Mouse (Mus musculus) heart, embryonic 10.5 days (tissue): ENCODE data around the gene Ctnnbip1. TPM values are rescaled to one million over a fixed set of nuclear protein-coding genes. Genes with fewer than 3 reads are reported as not detected.
A peak's percentile ranks its signal among the peaks of the same experiment; 100 is the strongest.

Source experiments
- DNase-seq: peaks from one replicate; pipeline ENCODE4 v3.0.0-alpha.2; 2017; ENCODE audit warnings: low spot score
- H3K27ac ChIP-seq: fragments of 300-500 bp; sonication (generic); 2 replicates; pipeline ENCODE4 v1.5.1; 2016; ENCODE audit warnings: mild to moderate bottlenecking
- H3K27me3 ChIP-seq: fragments of 300-500 bp; sonication (generic); 2 replicates; pipeline ENCODE4 v1.6.1; 2016; ENCODE audit warnings: mild to moderate bottlenecking; ENCODE audit not compliant: poor library complexity, insufficient read depth, severe bottlenecking
- H3K36me3 ChIP-seq: fragments of 300-500 bp; sonication (generic); 2 replicates; pipeline ENCODE4 v1.6.1; 2016; ENCODE audit warnings: mild to moderate bottlenecking, moderate library complexity
- H3K4me1 ChIP-seq: fragments of 300-500 bp; sonication (generic); 2 replicates; pipeline ENCODE4 v1.6.1; 2016; ENCODE audit warnings: mild to moderate bottlenecking
- H3K4me3 ChIP-seq: fragments of 300-500 bp; sonication (generic); 2 replicates; pipeline ENCODE4 v1.5.1; 2016; ENCODE audit warnings: mild to moderate bottlenecking, moderate library complexity
- H3K9me3 ChIP-seq: fragments of 300-500 bp; sonication (generic); 2 replicates; pipeline ENCODE4 v1.6.1; 2016; ENCODE audit warnings: mild to moderate bottlenecking, moderate library complexity
- WGBS: fragments of 180-500 bp; shearing (Covaris S2); methylation state at CpG from one replicate; pipeline ENCODE4 v1.1.7; 2016; 5-methylcytosine and 5-hydroxymethylcytosine counted together
- polyA plus RNA-seq: library from polyadenylated mRNA; unstranded; fragments of >200 nt; fragmentation: Nextera tagmentation; extraction: Ambion mirVana; gene quantifications from 2 replicates; pipeline ENCODE4 v1.2.1, GENCODE M21; 2016

Ctnnbip1 gene
- 40.1 and 49.9 TPM in 2 replicates for polyA plus RNA-seq

- under 1% methylated on average over 31 of the region's 46 CpGs for WGBS
- DNase-seq, result peak; percentile 99
- peaks cover 33% of the 10 kb centered on the region for H3K4me1 ChIP-seq
- peak within 1 kb of the TSS; percentile 76 for H3K4me3 ChIP-seq
- H3K27ac ChIP-seq, result peak within 1 kb of the TSS; percentile 92
- no peaks in the 10 kb centered on the region for H3K27me3 ChIP-seq
- no peaks in the 10 kb centered on the region for H3K36me3 ChIP-seq
- H3K9me3 ChIP-seq, result no peaks in the 10 kb centered on the region
Measured at GRCm38 (mm10) chr4:149517868-149518340, at the start of gene Ctnnbip1. Gene Ctnnbip1 (plus strand): TSS chr4:149518236.

DNA sequence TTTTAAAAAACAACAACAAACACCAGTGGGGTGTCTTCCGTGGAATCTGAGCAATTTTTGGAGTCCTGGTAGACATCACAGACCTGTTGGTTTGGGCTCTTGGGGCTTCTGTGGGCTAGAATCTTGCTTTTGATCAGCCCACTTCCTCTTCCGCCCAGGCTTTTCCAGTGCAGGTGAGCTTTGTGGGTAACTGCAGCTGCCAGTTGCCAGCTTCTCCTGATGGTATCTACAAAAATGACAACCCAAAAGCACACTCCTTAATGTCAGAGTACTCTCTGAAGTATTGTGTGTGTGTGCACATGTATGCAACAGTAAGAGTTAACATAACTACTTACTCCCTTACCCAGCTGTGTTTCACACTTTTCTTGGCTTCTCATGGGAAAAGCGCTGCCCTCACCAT lies 48.5 kb upstream of the Ctnnbip1 start:
- no peak for DNase-seq
- Histone ChIP-seq H3K27ac (no peak overlapping the region), H3K4me3 (no peak overlapping the region), H3K36me3 (peaks cover 52% of the 10 kb centered on the region), H3K27me3 (no peaks in the 10 kb centered on the region), H3K9me3 (no peaks in the 10 kb centered on the region), H3K4me1 (peaks cover 7% of the 10 kb centered on the region)
- 80% methylated on average over 3 of the region's 3 CpGs for WGBS

DNA sequence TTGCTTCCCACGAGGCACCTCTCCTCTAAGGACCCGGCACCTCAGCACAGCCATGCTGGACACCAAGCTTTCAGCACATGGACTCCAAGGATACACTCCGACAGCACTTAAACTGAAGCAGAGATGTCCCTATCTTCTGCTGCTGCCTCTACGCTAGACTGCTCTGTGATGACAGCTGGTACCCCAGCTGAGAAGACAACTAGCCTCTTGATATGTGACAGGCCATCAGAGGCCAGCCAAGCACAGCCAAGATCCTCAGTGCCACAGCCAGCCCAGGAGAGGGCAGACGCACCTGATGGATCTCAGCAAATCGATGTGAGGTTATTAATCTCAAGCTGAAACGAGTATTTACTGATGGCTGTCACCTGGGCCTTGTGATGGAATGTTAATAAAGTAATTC lies 42.9 kb upstream of the Ctnnbip1 start:
- peaks cover 10% of the 10 kb centered on the region for H3K4me1 ChIP-seq
- no peaks in the 10 kb centered on the region for H3K27me3 ChIP-seq
- no peaks in the 10 kb centered on the region for H3K9me3 ChIP-seq
- WGBS, result 52% methylated on average over 7 of the region's 7 CpGs
- DNase-seq, result no peak
- no peak overlapping the region for H3K27ac ChIP-seq
- peaks cover 35% of the 10 kb centered on the region for H3K36me3 ChIP-seq
- H3K4me3 ChIP-seq, result no peak overlapping the region

DNA sequence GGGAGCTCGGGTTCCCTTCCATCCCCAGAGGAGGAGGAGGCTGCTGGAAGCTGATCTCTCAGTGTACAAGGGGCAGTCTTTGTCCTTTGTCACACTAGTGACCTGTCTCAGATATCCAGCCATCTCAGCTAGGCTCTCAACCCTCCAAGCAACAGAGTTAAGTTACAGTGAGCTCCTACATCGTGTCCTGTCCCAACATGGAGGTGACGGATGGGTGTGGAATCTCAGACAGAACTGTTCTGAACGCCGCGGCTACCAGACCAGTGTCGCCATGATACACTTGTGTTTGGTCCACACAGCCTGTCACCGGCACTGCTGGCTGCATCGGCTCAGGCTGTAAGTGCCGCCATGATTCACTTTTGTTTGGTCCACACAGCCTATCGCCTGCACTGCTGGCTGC lies 41.0 kb upstream of the Ctnnbip1 start, which contains the start of gene Tmem274:
Gene Tmem274 (plus strand): TSS at position 301 of the 400 bp plus-strand sequence.
- Histone ChIP-seq H3K36me3 (peaks cover 26% of the 10 kb centered on the region), H3K9me3 (no peaks in the 10 kb centered on the region), H3K27me3 (no peaks in the 10 kb centered on the region), H3K4me3 (no peak within 1 kb of the TSS), H3K4me1 (peaks cover 4% of the 10 kb centered on the region; the same call in 1 of the 2 replicates), H3K27ac (no peak within 1 kb of the TSS)
- DNase-seq, result no peak
- WGBS, result 86% methylated on average over 11 of the region's 11 CpGs

- peak overlapping the region; percentile 92 for H3K4me3 ChIP-seq
- no peak for DNase-seq
- WGBS, result 49% methylated on average over 3 of the region's 3 CpGs
- no peaks in the 10 kb centered on the region for H3K9me3 ChIP-seq
- peak overlapping the region; percentile 95 for H3K27ac ChIP-seq
- peaks cover 21% of the 10 kb centered on the region; the same call in 1 of the 2 replicates for H3K4me1 ChIP-seq
- peaks cover 28% of the 10 kb centered on the region for H3K36me3 ChIP-seq
- H3K27me3 ChIP-seq, result no peaks in the 10 kb centered on the region
Measured at GRCm38 (mm10) chr4:149484566-149484965, 33.5 kb upstream of the Ctnnbip1 start.

DNA sequence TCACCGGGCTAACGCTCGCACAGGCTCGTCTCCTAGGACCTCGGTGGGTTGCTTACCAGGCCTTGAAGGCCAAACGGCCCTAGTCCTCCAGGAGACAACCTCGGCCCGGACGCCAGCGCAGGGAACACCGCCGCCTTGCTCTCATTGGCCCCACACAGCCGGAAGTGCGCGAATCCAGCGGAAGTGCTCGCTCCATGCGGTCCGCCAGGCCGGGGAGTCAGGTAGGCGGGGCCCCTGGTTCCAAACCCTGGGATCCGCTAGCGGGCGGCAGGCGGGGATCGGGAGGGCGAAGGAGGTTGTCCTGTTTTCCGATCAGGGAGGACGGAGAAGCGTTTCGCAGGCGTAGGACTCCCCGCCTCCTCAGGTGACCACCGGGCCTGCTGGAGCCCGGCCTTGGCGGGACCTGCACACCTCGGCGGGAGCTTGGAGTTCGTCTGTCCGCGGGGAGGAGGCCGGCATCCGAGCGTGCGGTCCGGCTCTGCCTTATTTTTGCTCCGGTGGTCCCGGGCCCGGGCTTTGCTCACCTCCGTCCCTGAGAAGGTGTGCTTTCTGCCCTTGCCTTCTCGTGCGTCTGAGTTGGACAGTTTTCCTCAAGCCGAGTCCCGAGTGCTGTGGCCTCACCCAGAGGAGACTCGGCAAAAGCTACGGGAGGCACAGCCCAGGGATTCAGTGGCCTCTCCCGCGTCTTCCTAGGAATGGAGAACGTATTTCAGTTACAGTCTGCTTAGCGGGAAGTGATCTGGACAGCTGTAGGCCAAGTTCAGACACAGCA lies 32.8 kb upstream of the Ctnnbip1 start, which contains the start of the genes Nmnat1 and Lzic:
Gene Nmnat1 (minus strand): TSS at position 150 of the 772 bp plus-strand sequence.
Gene Lzic (plus strand): TSS at position 177 of the 772 bp plus-strand sequence.
- peak; percentile 97 for DNase-seq
- Histone ChIP-seq H3K4me1 (peaks cover 21% of the 10 kb centered on the region; the same call in 1 of the 2 replicates), H3K27ac (peak within 1 kb of the TSS; percentile 95), H3K27me3 (no peaks in the 10 kb centered on the region), H3K4me3 (peak within 1 kb of the TSS; percentile 92), H3K36me3 (peaks cover 35% of the 10 kb centered on the region), H3K9me3 (no peaks in the 10 kb centered on the region)
- WGBS, result under 1% methylated on average over 60 of the region's 60 CpGs

GRCm38 (mm10) chr4:149485825-149486206 lies 32.2 kb upstream of the Ctnnbip1 start:
- Histone ChIP-seq H3K27ac (peak overlapping the region; percentile 95), H3K36me3 (peaks cover 38% of the 10 kb centered on the region), H3K27me3 (no peaks in the 10 kb centered on the region), H3K9me3 (no peaks in the 10 kb centered on the region), H3K4me3 (peak overlapping the region; percentile 92), H3K4me1 (peaks cover 21% of the 10 kb centered on the region; the same call in 1 of the 2 replicates)
- 2% methylated on average over 10 of the region's 10 CpGs for WGBS
- no peak for DNase-seq

DNA sequence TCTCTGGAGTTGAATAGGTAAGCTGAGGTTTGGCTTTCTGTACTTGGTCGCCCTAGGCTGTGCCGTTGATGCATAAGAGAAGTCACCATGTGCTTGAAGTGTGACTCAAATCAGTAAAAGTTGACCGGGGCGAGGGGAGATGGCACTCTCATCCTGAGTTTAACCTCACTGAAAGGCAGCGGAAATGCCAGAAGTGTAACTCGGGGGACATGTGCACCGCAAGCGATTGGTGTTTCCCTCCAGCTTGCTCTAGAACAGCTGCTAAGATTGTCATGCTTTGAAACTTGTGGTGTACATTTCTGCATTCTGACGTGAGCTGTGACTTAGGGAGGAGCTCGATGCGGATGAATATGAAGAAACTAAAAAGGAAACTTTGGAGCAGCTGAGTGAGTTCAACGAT lies 30.3 kb upstream of the Ctnnbip1 start:
- no peak for DNase-seq
- H3K4me3 ChIP-seq, result no peak overlapping the region
- no peak overlapping the region for H3K27ac ChIP-seq
- peaks cover 55% of the 10 kb centered on the region for H3K36me3 ChIP-seq
- H3K4me1 ChIP-seq, result peaks cover 21% of the 10 kb centered on the region; the same call in 1 of the 2 replicates
- WGBS, result 95% methylated on average over 12 of the region's 12 CpGs
- H3K9me3 ChIP-seq, result no peaks in the 10 kb centered on the region
- no peaks in the 10 kb centered on the region for H3K27me3 ChIP-seq

DNA sequence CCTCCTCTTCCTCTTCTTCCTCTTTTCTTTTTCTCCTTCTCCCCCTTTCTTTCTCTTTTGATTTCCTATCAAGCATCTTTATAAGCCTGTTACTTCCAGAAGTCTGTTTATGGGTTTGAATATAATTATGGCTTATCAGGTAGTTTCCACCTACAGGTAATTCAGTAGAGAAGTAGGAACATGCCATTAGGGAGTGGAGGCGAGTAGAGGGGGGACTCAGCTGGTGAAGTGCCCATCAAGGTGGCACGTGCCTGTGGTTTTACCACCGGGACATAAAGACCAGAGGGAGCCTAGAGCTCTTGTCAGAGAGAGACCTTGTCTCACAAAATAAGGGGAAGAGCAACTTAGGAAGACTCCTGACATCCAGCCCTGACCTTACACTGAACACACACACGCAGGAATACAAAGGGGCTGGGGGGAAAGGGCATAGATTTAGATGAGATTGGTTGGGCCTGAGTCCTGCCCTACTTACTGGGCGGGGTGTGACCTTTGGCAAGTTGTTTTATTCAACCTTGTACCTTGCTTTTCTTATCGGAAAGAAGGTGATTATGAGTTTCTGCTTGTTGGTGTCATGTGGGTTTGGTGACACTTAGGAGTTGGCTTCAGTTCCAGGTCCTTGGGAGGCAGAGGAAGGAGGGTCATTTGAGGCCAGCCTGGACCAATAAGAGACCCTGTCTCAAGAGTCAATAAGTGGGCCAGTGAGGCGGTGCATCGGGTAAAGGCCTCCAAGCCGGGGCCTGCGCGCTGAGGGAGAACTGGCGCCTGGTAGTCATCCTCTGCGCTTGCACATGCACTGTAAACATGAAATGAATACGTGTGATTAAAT lies 28.4 kb upstream of the Ctnnbip1 start:
- Histone ChIP-seq H3K36me3 (peaks cover 74% of the 10 kb centered on the region), H3K4me3 (no peak overlapping the region), H3K27ac (no peak overlapping the region), H3K27me3 (no peaks in the 10 kb centered on the region), H3K9me3 (no peaks in the 10 kb centered on the region), H3K4me1 (peaks cover 12% of the 10 kb centered on the region; the same call in 1 of the 2 replicates)
- 92% methylated on average over 14 of the region's 14 CpGs for WGBS
- no peak for DNase-seq

- H3K4me3 ChIP-seq, result no peak overlapping the region
- 0 out of 2 replicates have a peak, but pooled peaks cover 7% of the 10 kb centered on the region for H3K4me1 ChIP-seq
- no peak for DNase-seq
- 95% methylated on average over 3 of the region's 3 CpGs for WGBS
- no peaks in the 10 kb centered on the region for H3K27me3 ChIP-seq
- no peaks in the 10 kb centered on the region for H3K9me3 ChIP-seq
- H3K36me3 ChIP-seq, result peaks cover 87% of the 10 kb centered on the region
- H3K27ac ChIP-seq, result no peak overlapping the region
Measured at GRCm38 (mm10) chr4:149491151-149491550, 26.9 kb upstream of the Ctnnbip1 start.

GRCm38 (mm10) chr4:149496612-149497011 lies 21.4 kb upstream of the Ctnnbip1 start:
- no peak overlapping the region for H3K27ac ChIP-seq
- peaks cover 88% of the 10 kb centered on the region for H3K36me3 ChIP-seq
- no peaks in the 10 kb centered on the region for H3K4me1 ChIP-seq
- 61% methylated on average over 2 of the region's 2 CpGs for WGBS
- H3K27me3 ChIP-seq, result no peaks in the 10 kb centered on the region
- no peaks in the 10 kb centered on the region for H3K9me3 ChIP-seq
- DNase-seq, result no peak
- H3K4me3 ChIP-seq, result no peak overlapping the region

- no peak for DNase-seq
- Histone ChIP-seq H3K27me3 (no peaks in the 10 kb centered on the region), H3K27ac (no peak overlapping the region), H3K4me3 (no peak overlapping the region), H3K36me3 (peaks cover 81% of the 10 kb centered on the region), H3K4me1 (no peaks in the 10 kb centered on the region), H3K9me3 (no peaks in the 10 kb centered on the region)
- WGBS, result 78% methylated on average over 8 of the region's 8 CpGs
Measured at GRCm38 (mm10) chr4:149498901-149499300, 19.1 kb upstream of the Ctnnbip1 start.
